Mouse (Mus musculus) midbrain, postnatal 0 days (tissue): ENCODE measurements at regions not wholly inside any gene's neighbourhood (a gene's known extent, or its start where the extent isn't known, plus 50 kb on each side); places are given as distances from the start of the nearest gene placed in this dataset.

ENCODE experiments used
- ATAC-seq: fragments of 200-750 bp; cut with Nextera tagmentation; 2 replicates; pipeline ENCODE4 v1.8.0; 2017; ENCODE audit warnings: moderate number of reproducible peaks, mild to moderate bottlenecking, moderate TSS enrichment, moderate library complexity; ENCODE audit not compliant: low FRiP score
- DNase-seq: peaks from one replicate; pipeline ENCODE4 v3.0.0-alpha.2; 2015; ENCODE audit warnings: low spot score
- H3K27ac ChIP-seq: fragments of 300-500 bp; sonication (generic); 2 replicates; pipeline ENCODE4 v1.5.1; 2014; ENCODE audit warnings: low read depth, mild to moderate bottlenecking, low read length, mixed read lengths
- H3K27me3 ChIP-seq: fragments of 300-500 bp; sonication (generic); 2 replicates; pipeline ENCODE4 v1.6.1; 2014; ENCODE audit warnings: low read length, control low read depth, mixed read lengths; ENCODE audit not compliant: insufficient read depth
- H3K36me3 ChIP-seq: fragments of 300-500 bp; sonication (generic); 2 replicates; pipeline ENCODE4 v1.6.1; 2014; ENCODE audit warnings: low read length, control low read depth, mixed read lengths; ENCODE audit not compliant: insufficient read depth
- H3K4me1 ChIP-seq: fragments of 300-500 bp; sonication (generic); 2 replicates; pipeline ENCODE4 v1.6.1; 2014; ENCODE audit warnings: mild to moderate bottlenecking, control low read depth, antibody characterized with exemption, low read length, mixed read lengths; ENCODE audit not compliant: insufficient read depth
- H3K4me2 ChIP-seq: fragments of 300-500 bp; sonication (generic); 2 replicates; pipeline ENCODE4 v1.6.1; 2014; ENCODE audit warnings: low read depth, mild to moderate bottlenecking, low read length, mixed read lengths; ENCODE audit not compliant: poor library complexity, severe bottlenecking
- H3K4me3 ChIP-seq: fragments of 300-500 bp; sonication (generic); 2 replicates; pipeline ENCODE4 v1.5.1; 2014; ENCODE audit warnings: low read depth, mild to moderate bottlenecking, low read length, moderate library complexity
- H3K9ac ChIP-seq: fragments of 300-500 bp; sonication (generic); replicated peaks from 2 replicates; pipeline ENCODE4 v1.6.1; 2014; ENCODE audit warnings: mild to moderate bottlenecking, low read length, moderate library complexity, mixed read lengths; ENCODE audit not compliant: poor library complexity, severe bottlenecking
- H3K9me3 ChIP-seq: fragments of 300-500 bp; sonication (generic); 2 replicates; pipeline ENCODE4 v1.6.1; 2016; ENCODE audit warnings: low read length, control low read depth
- CTCF ChIP-seq: IDR thresholded peaks from 2 replicates; pipeline ENCODE4 v1.5.1; 2016; ENCODE audit warnings: antibody characterized with exemption, mild to moderate bottlenecking
- WGBS: fragments of 180-500 bp; shearing (Covaris S2); extraction: QIAGEN DNeasy Blood & Tissue Kit; methylation state at CpG from one replicate; pipeline ENCODE4 v1.1.7; 2014; 5-methylcytosine and 5-hydroxymethylcytosine counted together

- Histone ChIP-seq H3K4me1 (no peaks in the 10 kb centered on the region), H3K36me3 (no peaks in the 10 kb centered on the region), H3K27ac (no peak overlapping the region), H3K4me2 (no peak overlapping the region), H3K27me3 (no peaks in the 10 kb centered on the region), H3K9ac (no peak overlapping the region), H3K4me3 (no peak overlapping the region), H3K9me3 (no peaks in the 10 kb centered on the region)
- no peak for DNase-seq
- ATAC-seq = no peak
- 90% methylated on average over 1 of the region's 1 CpGs for WGBS
- no peak for TF ChIP-seq CTCF
Measured at GRCm38 (mm10) chr1:122687080-122687479, 1119.3 kb upstream of the Ddx18 start.

DNA sequence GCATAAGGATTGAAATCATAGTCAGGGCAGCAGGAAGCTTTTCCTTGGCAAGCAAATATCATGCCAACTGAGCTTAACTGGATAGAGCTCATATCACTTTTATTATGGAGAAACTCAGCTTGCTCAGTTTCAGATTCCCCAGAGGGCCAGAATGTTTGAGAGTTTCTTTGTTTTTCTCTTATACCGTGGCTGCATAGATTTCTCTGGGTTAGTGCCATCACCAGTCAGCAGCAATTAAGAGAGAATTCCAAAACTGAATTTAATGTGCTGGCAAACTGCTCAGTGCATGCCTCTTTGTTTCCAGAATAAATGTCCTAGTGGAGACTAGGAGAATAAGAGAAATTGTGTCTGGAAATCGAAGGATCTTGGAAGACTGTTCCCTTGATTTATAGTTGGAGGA, 1100.3 kb upstream of the Ddx18 start:
- Histone ChIP-seq H3K9ac (no peak overlapping the region), H3K27me3 (no peaks in the 10 kb centered on the region), H3K4me3 (no peak overlapping the region), H3K4me1 (no peaks in the 10 kb centered on the region), H3K4me2 (no peak overlapping the region), H3K36me3 (no peaks in the 10 kb centered on the region), H3K9me3 (no peaks in the 10 kb centered on the region), H3K27ac (no peak overlapping the region)
- DNase-seq = peak; percentile 40
- ATAC-seq = no peak
- TF ChIP-seq CTCF = no peak
- 53% methylated on average over 2 of the region's 2 CpGs for WGBS

GRCm38 (mm10) chr1:122667619-122668018, 1099.8 kb upstream of the Ddx18 start:
- 54% methylated on average over 5 of the region's 5 CpGs for WGBS
- no peak for ATAC-seq
- H3K4me3 ChIP-seq = no peak overlapping the region

More at GRCm38 (mm10) chr1:122667619-122668018, 1099.8 kb upstream of the Ddx18 start:
- DNase-seq = peak; percentile 55
- TF ChIP-seq CTCF = no peak
- Histone ChIP-seq H3K9ac (no peak overlapping the region), H3K4me1 (no peaks in the 10 kb centered on the region), H3K9me3 (no peaks in the 10 kb centered on the region), H3K36me3 (no peaks in the 10 kb centered on the region), H3K4me2 (no peak overlapping the region), H3K27ac (no peak overlapping the region), H3K27me3 (no peaks in the 10 kb centered on the region)
